Mouse (Mus musculus) myocyte (in vitro differentiated cells): ENCODE measurements at regions not wholly inside any gene's neighbourhood (a gene's known extent, or its start where the extent isn't known, plus 50 kb on each side); places are given as distances from the start of the nearest gene placed in this dataset.

Experiments used
- CEBPB ChIP-seq: IDR thresholded peaks from 2 replicates; pipeline ENCODE4 v1.6.1; 2011; ENCODE audit warnings: mild to moderate bottlenecking, moderate library complexity; ENCODE audit not compliant: poor library complexity, insufficient read depth, severe bottlenecking
- E2F4 ChIP-seq: IDR thresholded peaks from one replicate; pipeline ENCODE4 v1.6.1; 2011; ENCODE audit warnings: mild to moderate bottlenecking, control low read depth, moderate library complexity; ENCODE audit not compliant: insufficient read depth
- MAX ChIP-seq: IDR thresholded peaks from one replicate; pipeline ENCODE4 v1.6.1; 2011; ENCODE audit warnings: low read depth, mild to moderate bottlenecking, control low read depth
- MYOD1 ChIP-seq, 3 experiments: IDR thresholded peaks; one replicate each; pipeline ENCODE4 v1.6.1; 2011; ENCODE audit warnings: control low read depth in 2 of 3, low read depth in 2 of 3, mild to moderate bottlenecking in 2 of 3, moderate library complexity in 1 of 3; ENCODE audit not compliant: insufficient read length in 2 of 3, control insufficient read depth in 1 of 3
- MYOG ChIP-seq, 3 experiments: IDR thresholded peaks; one replicate each; pipeline ENCODE4 v1.6.1; 2011; ENCODE audit warnings: control low read depth in 2 of 3, low read depth in 2 of 3, mild to moderate bottlenecking in 2 of 3; ENCODE audit not compliant: insufficient read length in 2 of 3, control insufficient read depth in 1 of 3, insufficient read depth in 1 of 3
- POLR2A ChIP-seq: IDR thresholded peaks from one replicate; pipeline ENCODE4 v1.6.1; 2011; ENCODE audit warnings: low read depth, mild to moderate bottlenecking, control low read depth, moderate library complexity; ENCODE audit not compliant: insufficient read length
- POLR2AphosphoS2 ChIP-seq: IDR thresholded peaks from one replicate; pipeline ENCODE4 v1.6.1; 2011; ENCODE audit warnings: low read depth, control low read depth; ENCODE audit not compliant: insufficient read length
- SRF ChIP-seq: IDR thresholded peaks from one replicate; pipeline ENCODE4 v1.6.1; 2011; ENCODE audit warnings: low read depth; ENCODE audit not compliant: control insufficient read depth, insufficient read length
- TCF12 ChIP-seq: IDR thresholded peaks from one replicate; pipeline ENCODE4 v1.6.1; 2011; ENCODE audit warnings: mild to moderate bottlenecking, control low read depth; ENCODE audit not compliant: poor library complexity, insufficient read depth, severe bottlenecking
- USF1 ChIP-seq: IDR thresholded peaks from one replicate; pipeline ENCODE4 v1.6.1; 2011; ENCODE audit warnings: low read depth, mild to moderate bottlenecking, control low read depth, moderate library complexity

DNA sequence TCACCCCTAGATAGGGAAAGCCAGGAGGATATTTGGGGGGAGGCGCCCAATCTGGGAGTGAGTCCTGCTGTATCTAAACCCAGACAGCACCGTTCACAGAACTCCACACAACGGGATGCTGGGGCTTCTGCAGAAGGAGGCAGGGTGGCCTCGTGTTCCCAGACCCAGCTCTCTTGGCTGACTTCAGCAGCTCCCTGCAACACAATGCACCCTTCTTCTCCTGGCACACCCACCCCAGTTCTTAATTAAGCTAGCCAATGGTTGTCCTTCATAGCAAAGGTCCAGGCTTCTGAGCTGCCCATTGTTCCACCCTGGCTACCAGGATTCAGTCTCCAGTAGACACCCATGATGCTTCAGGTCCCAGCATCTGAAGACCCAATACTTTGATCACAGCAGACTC lies 138.8 kb upstream of the Zmiz1 start:
- TF ChIP-seq POLR2A: no peak
- no peak for TF ChIP-seq MAX
- no peak for TF ChIP-seq POLR2AphosphoS2
- no peak for TF ChIP-seq MYOD1 (IDR thresholded peaks at IDR 0.05; ENCODE audit: control insufficient read depth in 1 of 3, insufficient read length in 2 of 3, low read depth in 2 of 3)
- TF ChIP-seq USF1: no peak
- TF ChIP-seq E2F4: no peak
- no peak for TF ChIP-seq SRF
- TF ChIP-seq CEBPB: no peak
- TF ChIP-seq TCF12: no peak
- TF ChIP-seq MYOG (IDR thresholded peaks at IDR 0.05; ENCODE audit: control insufficient read depth in 1 of 3, insufficient read depth in 1 of 3, insufficient read length in 2 of 3, low read depth in 2 of 3): no peak
